Mouse (Mus musculus): ENCODE results near the gene Antxrl. TPM values are rescaled to one million over a fixed set of nuclear protein-coding genes. Genes with fewer than 3 reads are reported as not detected.

Gene Antxrl
- total RNA-seq (2021) = not detected
- long read RNA-seq, experiment 1 = 0 reads
- long read RNA-seq, experiment 2 = 0 reads

DNA sequence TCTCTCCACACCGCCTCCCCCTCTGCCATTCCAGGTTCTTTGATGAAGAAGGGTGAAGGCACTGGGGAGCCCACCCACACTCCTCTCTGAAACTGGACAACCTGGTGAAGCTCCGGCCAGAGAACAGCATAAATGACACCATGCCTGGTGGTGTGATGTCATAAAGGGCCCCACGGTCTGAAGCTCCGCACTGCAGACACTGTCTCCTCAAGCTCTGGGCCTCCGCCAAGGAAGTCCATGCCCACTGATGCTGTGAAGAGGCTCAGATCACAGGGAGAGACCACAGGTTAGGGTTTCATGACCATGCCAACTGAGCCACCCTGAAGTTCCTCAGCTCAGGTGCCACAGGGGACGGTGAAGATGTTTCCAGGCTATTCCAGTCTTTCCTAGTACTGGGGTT lies at the start of gene Antxrl:
Antxrl (plus strand) TSS at position 192 of the 400 bp plus-strand sequence.
- no peak for DNase-seq (ENCODE audit: low spot score in 2 of 2)

DNA sequence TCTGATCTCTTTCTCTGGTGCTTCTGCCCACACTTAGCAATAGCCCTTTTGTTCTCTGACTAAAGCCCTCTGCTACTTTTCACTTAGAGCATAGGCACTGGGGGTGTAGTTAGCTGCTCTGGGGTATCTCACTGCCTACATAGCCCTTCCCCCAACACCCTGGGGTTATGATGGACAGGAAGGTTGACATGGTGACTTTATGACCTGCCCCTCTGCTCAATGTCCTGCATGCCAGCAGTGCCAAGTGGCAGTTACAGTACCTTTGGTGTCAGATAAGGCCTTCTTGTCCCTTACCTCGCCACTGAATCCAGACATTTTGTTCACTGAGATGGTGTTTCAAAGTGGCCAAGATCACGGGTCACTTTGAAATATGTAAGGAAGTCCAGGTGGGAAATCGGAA lies 37.4 kb upstream of the Antxrl start, which contains the start of gene Gm30083:
Gm30083 (minus strand) TSS at position 120 of the 400 bp plus-strand sequence.
- DNase-seq (ENCODE audit: low spot score in 2 of 2) = no peak

DNA sequence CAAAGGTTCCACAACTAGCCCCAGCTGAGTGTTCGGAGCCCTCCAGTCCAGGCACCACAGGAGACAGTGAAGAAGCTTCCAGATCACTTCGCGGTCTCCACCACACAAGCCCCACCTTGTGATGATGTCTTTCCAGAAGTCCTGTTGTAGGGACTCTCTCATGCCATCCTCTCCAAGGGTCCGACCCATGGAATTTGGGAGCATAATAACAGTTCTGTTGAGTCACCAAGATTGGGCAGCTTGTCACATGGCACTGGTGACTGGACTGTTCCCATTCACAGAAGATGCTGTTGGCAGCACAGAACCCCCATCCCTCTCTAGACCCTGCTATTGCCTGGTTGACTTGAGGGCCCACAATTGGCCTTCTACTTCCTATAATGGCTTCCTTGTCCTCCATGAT lies 36.1 kb upstream of the Antxrl start, which contains the start of gene Gm5460:
Gm5460 (plus strand) TSS at position 378 of the 400 bp plus-strand sequence.
- no peak for DNase-seq (ENCODE audit: low spot score in 2 of 2)

DNA sequence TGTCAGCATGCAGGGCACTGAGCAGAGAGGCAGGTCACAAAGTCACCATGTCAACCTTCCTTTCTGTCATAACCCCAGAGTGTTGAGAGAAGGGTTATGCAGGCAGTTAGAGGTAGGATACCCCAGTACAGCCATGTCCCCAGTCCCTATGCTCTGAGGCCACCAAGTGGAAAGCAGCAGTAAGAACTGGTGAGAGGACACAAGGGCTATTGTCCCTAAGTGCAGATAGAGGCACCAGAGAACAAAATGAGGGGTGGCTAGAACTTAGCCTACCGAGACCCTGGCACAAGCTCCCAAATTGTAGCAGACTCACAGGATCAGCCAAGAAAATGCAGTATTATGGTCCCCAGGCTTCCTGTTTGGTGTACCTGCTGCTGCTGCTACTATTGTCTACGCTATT lies 35.6 kb upstream of the Antxrl start:
- DNase-seq (ENCODE audit: low spot score in 2 of 2) = no peak

DNA sequence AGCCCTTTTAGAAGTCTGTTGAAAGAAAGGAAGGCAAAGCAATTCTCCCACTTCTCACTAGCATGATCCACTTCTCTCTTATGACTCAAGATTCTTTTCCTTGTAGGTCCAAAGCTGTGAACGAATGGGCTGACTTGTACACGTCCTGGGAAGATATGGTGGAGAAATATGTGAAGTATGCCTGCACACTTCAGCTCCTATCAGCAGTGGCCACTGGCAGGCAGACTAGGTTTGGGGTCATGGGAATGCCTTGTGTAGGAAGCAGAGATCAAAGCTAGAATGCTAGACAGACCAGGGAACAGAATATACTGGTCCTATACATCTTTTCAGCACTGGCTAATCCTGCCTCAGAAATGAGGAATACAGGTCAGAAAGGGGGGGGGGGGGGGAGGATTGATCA lies 25.8 kb upstream of the Antxrl start:
- no peak for DNase-seq (ENCODE audit: low spot score in 2 of 2)

DNA sequence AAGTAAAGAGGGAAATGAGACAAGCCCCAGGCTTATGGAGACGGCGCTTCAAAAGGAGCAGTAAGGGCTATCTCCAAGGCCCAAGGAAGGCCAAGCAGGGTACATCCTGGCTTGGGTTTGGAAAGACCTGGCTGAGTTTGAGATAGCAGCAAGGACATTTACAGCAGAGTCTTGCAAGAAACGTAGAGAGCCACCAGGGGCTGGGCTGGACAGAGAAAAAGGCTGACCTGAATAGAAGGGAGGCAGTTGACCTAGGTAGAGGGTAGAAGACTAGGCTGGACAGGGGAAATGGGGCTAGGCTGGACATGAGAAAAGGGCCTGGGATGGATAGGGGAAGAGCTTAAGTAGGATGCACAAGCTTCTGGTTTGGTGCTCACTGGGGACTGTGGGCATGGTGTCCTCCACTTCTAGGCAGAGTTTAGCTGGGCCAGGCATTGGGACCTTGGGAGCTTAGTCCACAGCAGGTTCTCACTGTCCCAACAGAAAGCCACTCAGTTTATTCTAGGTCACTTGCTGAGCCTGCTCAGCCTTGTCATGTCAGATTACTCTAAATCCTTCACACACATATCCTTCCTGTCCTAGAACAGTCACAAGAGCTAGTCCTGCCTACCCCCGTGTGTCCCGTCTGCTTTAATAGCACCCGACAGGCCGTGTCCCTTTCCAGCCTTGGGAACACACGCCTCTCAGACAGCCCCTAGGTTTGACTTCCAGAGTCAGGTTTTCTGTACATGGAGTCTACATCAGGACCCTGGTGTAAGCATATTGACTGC lies 18.5 kb upstream of the Antxrl start:
- no peak for DNase-seq (ENCODE audit: low spot score in 2 of 2)

DNA sequence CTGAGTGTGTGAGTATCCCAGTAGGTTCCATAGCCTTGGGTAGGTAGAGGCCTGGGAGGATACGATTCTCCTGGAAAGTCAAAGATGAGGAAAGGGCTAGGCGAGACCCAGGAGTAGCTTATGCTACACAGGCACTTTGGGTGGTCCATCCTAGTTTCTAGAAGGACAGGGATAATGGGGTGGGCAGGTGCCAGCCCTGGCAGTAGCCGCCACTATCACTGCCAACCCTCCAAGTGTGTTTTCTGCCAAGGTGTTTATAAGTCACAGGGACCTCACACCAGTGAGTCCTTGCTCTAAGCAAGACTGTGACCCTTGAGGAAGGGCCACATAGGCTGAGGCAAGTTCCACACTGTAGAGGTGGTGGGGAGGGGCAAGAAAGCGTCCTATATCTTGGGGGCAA lies 11.3 kb upstream of the Antxrl start:
- no peak for DNase-seq (ENCODE audit: low spot score in 2 of 2)

DNA sequence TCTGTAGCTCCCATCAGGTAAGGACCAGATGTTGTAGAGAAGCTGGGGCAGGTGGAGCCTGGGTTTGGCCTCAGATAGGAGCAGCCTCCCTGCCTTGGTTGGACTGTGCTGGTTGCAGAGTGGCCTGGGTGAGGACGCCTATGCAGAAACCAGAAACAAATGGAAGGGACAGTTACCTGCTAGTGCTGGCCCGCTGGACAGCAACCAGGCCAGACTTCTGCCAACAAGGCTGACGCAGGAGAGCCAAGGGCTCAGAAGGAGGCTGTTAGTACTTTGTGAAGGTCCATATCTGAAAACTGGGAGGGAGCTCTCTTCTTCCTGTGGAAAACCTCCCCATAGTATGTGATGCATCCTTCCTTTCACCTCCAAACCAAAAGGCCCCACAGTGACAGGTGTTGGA lies 9.2 kb upstream of the Antxrl start:
- DNase-seq (ENCODE audit: low spot score in 2 of 2) = no peak

DNA sequence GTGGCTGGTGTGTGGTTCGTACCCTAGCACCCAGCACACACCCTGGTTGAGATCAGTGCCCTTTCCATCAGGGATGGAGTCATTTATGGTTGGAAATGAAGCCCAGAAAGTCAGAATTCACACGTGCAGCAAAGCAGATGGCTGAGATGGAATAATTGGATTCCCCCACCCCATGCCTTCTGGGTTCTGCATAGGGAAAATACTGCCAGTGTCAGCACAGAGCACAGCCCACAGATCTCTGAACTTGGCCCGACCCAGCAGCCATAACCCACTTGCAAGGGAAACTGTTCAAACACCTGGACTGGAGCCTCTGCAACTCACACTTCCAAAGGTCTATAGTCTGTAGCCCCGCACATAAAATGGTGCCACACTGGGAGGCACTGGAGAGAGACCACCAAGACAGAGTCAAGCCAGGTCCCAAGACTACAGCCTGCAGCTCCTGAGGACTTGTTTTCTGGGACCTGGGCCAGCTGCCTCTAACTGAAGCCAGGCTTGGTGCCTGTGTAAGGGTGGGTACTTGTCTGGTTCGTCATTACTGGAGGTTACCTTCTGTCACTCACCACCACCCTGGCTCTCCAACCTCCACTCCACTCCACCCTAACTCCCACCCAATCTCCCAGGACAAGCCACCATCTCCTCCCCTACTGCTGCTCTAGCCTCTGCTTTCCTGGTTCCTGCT lies 2.3 kb upstream of the Antxrl start:
- DNase-seq (ENCODE audit: low spot score in 2 of 2) = no peak

DNA sequence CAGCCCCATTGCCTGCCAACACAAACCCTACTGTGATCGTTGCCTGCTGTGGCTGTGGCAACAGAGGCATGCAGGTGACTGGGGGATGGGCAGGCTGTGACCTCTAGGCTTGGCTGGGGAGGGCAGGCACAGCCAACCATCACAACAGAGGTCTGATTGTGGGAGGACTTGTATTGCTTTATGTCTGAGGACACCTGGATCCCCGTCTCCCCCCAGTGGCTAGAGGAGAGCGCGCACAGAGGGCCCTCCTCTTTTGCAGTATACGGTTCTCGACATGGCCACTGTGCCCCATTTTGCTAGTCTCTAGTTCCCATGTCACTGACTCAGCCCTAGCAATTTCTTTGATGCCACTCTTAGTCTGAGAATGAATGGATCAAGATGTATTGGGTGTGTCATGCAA lies 19.2 kb downstream of the Antxrl start:
- DNase-seq (ENCODE audit: low spot score in 2 of 2) = no peak

DNA sequence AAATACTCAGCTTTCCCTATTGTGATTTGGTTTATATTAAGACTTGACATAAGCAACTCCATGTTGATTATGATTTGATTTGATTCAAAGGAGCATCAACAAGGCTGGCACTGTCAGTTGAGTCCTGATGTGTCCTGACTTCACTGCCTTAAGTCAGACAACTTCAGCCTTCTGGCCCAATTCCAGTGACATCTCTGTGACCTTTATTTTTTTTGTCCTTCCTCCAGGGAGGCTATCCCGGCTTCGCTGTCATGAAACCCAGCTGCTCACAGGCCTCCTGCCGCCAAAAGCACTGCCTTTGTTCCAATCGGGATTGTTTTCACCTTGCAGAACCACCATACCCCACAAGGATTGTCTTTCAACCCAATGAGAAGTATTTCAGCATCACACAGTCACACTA lies 22.8 kb downstream of the Antxrl start:
- DNase-seq (ENCODE audit: low spot score in 2 of 2) = no peak

DNA sequence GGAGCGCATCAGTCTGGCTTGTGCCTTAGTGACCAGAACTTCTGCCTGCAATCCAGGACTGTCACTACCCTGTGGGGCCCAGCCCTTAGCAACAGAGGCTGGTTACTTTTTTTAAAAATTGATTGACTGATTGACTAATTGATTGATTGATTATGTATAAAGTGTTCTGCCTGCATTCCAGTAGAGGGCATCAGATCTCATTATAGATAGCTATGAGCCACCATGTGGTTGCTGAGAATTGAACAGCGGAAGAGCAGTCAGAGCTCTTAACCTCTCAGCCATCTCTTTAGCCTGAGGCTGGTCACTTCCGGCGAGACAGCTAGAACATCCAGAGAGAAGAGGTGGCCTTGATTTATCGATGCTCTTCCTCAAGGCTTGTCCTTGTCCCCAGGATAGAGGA lies 24.7 kb downstream of the Antxrl start:
- DNase-seq (ENCODE audit: low spot score in 2 of 2) = no peak

DNA sequence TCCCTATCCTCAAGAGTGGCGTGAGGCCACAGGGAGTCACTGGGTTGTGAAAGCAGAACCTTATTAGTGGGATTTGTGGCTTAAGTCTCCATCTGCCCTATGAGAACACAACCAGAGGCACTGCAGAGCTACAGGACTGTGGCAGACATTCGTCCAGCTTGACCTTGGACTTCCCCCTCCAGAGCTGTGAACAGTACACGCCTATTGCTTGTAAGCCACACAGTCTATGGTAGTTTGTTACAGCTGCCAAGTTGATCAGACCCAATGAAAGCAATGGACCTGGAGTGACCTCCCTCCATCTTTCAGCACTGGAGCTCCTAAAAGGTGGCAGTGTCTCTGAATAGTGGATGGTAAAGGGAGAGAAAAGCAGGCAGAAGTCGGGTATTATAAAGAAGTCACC lies 25.8 kb downstream of the Antxrl start:
- no peak for DNase-seq (ENCODE audit: low spot score in 2 of 2)

DNA sequence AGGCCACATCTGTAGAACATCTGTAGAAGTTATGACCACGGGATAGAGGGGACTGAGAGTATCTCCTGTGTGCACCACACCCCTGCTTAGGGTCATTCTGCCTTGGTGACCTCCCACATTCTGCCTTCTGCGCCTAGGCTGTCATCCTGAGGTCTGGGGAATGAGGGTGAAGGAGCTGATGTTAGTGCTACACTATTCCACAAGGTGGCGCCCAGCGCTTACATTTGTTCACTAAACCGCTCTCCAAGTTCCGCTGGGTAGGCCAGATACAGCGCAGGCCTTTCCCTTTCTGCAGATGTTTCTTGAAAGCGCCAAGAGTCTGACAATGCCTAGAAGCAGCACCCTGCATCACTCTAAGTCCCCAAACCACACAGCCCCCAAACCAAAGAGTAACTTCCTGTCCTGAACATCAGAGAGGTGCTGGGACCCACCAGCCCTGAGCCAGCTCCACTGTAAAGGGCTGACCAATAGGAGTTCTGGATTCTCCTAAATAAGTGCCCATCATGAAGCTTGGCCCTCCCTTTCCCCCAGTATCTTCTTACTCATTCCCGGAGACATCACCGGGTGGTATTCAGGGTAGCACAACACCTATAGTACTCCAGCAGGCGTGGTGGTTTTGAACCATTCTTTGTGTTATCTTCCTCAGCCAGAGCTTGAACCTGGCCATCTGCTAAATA lies 28.0 kb downstream of the Antxrl start:
- DNase-seq (ENCODE audit: low spot score in 2 of 2) = peak; percentile 26 to 56

DNA sequence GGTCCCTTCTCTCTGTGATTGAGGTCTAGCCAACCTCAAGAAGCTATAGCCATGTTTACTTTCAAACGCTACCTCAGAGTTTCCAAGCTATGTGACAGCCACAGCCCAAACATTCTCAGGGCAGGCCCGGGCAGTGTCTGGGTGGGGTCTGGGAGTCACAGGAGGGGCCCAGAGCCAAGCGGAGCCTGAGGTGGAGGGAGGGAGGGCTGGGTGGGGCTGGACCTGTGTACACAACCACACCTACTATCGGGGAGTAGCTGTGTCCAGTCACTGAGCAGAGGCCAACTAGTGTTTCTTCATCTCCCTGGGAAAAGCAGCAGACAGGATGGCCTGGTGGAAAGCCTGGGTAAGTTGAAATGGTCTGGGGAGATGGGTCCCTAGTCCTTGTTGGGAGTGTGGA lies 33.2 kb downstream of the Antxrl start, which contains the start of gene Anxa8:
Anxa8 (plus strand) TSS at position 251 of the 400 bp plus-strand sequence.
- no peak for DNase-seq (ENCODE audit: low spot score in 2 of 2)

DNA sequence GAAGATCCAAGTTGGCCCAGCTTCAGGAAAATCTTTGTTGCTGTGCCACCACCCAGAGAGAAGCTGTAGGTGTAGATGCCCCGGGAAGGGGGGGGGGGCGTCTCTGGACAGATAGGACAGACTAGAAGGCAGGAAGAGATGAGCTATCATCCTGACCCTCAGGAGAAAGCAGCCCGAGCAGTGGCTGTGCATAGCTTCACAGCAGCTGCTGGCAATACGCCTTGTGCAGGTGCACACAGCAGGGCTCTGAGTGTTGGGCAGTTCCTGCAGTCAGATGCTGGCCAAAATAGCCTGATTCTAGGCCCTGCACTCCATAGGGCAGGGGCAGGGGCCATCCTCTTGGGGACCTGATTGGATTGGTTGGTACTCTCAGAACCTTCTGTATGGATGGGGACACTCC lies 34.3 kb downstream of the Antxrl start:
- DNase-seq (ENCODE audit: low spot score in 2 of 2) = no peak

DNA sequence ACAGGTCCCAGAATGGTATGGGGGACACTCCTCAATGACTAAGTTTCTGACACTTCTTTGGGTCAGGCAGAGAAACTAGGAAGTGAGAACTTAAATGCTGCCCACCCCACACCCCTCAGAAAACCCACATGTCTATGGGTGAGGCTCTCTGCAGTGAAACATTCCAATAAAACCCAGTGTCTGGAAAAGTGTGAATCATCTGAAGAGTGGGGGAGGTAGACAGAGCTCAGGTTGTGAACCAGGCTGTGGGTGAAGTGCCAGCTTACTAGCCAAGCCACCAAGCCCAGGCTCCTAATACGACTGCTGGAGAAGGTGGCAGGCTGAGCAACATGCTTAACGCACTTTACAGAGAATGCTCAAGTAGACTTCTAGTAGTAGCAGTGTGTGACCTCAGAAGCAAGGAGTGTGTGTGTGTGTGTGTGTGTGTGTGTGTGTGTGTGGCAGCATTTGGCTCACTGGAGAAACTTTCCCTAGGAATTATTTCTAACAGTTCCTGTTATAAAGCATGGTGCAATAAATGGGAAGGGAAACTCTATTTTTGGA lies 35.4 kb downstream of the Antxrl start:
- DNase-seq (ENCODE audit: low spot score in 2 of 2) = no peak

DNA sequence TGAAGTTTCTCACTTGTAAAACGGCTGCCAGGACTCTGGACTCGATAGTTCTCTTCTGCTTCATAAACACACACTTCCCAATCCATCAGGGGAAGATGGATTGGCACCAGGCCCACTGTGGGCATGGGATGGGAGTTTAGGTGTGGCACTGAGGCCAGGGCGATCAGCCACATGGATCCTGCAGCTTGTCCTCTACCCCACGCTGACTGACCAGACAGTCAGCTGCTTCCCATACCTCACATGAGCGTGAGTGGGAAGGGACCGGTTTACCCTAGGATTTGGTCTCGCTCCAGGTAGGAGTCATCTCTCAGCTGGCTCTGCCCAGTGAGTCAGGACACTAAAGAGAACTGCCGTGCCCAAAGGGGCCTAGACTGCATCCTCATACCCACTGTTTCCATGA lies 37.3 kb downstream of the Antxrl start:
- DNase-seq (ENCODE audit: low spot score in 2 of 2) = no peak

DNA sequence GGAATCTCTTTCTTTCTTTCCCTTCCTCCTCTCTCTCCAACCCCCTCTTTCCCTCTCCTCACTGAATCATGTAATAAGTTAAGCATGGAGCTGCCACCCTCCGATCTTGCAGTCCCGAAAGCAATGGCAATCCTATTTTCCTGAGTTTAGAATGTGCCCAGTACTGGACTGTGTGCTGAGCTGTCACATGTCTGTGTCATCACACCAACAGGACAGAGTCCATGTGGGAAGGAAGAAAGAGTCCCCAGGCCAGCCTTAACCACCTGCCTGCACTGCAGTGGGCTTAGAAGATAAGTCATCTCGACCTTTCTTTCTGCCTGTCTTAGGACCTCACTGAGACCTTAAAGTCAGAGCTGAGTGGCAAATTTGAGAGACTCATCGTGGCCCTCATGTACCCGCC lies 39.0 kb downstream of the Antxrl start:
- DNase-seq (ENCODE audit: low spot score in 2 of 2) = no peak

DNA sequence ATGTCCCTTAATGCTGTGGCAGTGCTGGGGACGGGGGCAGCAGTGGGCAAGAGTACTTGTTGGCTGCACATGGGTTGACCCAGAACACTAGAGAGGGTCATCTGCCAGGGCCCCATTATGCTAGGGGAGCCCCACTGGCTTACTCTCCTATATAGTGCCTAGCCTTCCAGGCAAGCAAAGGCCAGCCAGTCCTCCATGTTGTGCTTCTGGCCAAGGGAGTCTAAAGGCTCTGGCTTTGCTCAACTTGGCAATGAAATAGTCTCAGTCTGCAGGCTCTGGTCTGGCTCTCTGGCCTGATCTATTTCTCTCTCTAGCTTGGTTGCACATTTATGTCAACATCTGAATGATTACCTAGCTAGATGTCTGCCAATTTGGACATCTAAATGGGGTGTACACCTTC lies 40.3 kb downstream of the Antxrl start:
- no peak for DNase-seq (ENCODE audit: low spot score in 2 of 2)

DNA sequence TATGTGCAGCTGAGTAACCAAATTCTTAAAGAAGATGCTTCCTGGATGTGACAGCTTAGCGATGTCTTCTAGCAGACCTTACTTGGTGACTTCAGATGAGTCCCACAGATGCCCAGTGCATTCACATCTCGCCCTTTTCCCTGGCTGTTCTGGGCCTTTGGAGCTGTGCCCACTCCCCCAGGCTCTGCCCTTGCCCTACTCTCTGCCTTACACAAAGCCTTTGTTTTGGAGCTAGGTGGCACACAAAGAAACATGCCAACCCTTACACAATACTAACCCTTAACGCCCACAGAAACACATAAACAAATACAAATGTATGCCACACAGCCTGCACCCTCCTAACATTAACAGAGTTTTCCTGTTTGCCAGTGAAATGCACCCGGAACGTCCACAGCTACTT lies 43.7 kb downstream of the Antxrl start:
- DNase-seq (ENCODE audit: low spot score in 2 of 2) = no peak

DNA sequence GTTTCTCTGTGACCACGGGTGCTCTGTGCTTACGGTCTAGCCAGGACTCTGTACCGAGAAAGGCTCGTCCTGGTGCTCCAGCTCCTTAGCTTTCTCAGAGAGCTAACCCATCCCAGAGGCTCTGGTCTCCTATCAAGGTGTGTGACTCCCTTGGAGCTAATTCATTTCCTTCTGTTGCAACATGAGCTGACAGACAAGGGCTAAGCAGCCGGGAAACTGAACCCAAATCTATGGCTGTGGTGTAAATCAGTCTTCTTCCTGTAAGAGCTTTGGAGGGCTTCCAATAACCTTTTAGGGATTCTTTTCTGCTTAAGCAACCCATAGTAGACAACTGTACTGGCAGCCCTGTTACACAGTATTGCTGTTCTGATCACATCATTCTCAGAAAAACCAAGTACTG lies 50.1 kb downstream of the Antxrl start, which contains the start of gene A630023A22Rik:
A630023A22Rik (minus strand) TSS at position 154 of the 400 bp plus-strand sequence.
- DNase-seq (ENCODE audit: low spot score in 2 of 2) = no peak

Measured in adrenal gland, postnatal 4 days (tissue).